Mouse (Mus musculus) embryonic facial prominence, embryonic 12.5 days (tissue): Measurements from ENCODE around the gene Rps6ka4. TPM values are rescaled to one million over a fixed set of nuclear protein-coding genes. Genes with fewer than 3 reads are reported as not detected.

Experiments used
- ATAC-seq: fragments of 200-750 bp; cut with Nextera tagmentation; 2 replicates; pipeline ENCODE4 v1.8.0; 2017; ENCODE audit not compliant: insufficient number of reproducible peaks, insufficient read depth, low FRiP score, low TSS enrichment
- H3K27ac ChIP-seq: fragments of 300-500 bp; sonication (generic); 2 replicates; pipeline ENCODE4 v1.5.1; 2016; ENCODE audit warnings: mild to moderate bottlenecking
- H3K27me3 ChIP-seq: fragments of 300-500 bp; sonication (generic); 2 replicates; pipeline ENCODE4 v1.6.1; 2016; ENCODE audit warnings: mild to moderate bottlenecking, moderate library complexity
- H3K36me3 ChIP-seq: fragments of 300-500 bp; sonication (generic); 2 replicates; pipeline ENCODE4 v1.6.1; 2016; ENCODE audit warnings: mild to moderate bottlenecking
- H3K4me1 ChIP-seq: fragments of 300-500 bp; sonication (generic); 2 replicates; pipeline ENCODE4 v1.6.1; 2016
- H3K4me2 ChIP-seq: fragments of 300-500 bp; sonication (generic); replicated peaks from 2 replicates; pipeline ENCODE4 v1.6.1; 2016; ENCODE audit warnings: mild to moderate bottlenecking, moderate library complexity
- H3K4me3 ChIP-seq: fragments of 300-500 bp; sonication (generic); 2 replicates; pipeline ENCODE4 v1.5.1; 2016; ENCODE audit warnings: mild to moderate bottlenecking
- H3K9ac ChIP-seq: fragments of 300-500 bp; sonication (generic); 2 replicates; pipeline ENCODE4 v1.6.1; 2016; ENCODE audit warnings: mild to moderate bottlenecking, moderate library complexity
- H3K9me3 ChIP-seq: fragments of 300-500 bp; sonication (generic); 2 replicates; pipeline ENCODE4 v1.6.1; 2016; ENCODE audit warnings: mild to moderate bottlenecking, moderate library complexity
- WGBS: fragments of 180-500 bp; shearing (Covaris S2); methylation state at CpG from one replicate; pipeline ENCODE4 v1.1.7; 2016; 5-methylcytosine and 5-hydroxymethylcytosine counted together
- polyA plus RNA-seq: library from polyadenylated mRNA; unstranded; fragments of >200 nt; fragmentation: Nextera tagmentation; extraction: Ambion mirVana; gene quantifications from 2 replicates; pipeline ENCODE4 v1.2.1, GENCODE M21; 2016

Rps6ka4 gene
- polyA plus RNA-seq, 1 experiment from 2014 or later, result 19.5 TPM

- H3K9ac ChIP-seq, result no peak overlapping the region
- H3K36me3 ChIP-seq, result no peaks in the 10 kb centered on the region
These were observed 18.7 kb upstream of the Rps6ka4 start for GRCm38 (mm10) chr19:6859032-6859651.

GRCm38 (mm10) chr19:6858031-6858430 lies 17.6 kb upstream of the Rps6ka4 start, which contains the start of gene Ccdc88b:
Ccdc88b (minus strand) TSS chr19:6858211.
- H3K4me2 ChIP-seq, result no peak within 1 kb of the TSS
- no peaks in the 10 kb centered on the region for H3K36me3 ChIP-seq
- WGBS, result 75% methylated on average over 7 of the region's 7 CpGs
- H3K9ac ChIP-seq, result no peak within 1 kb of the TSS
- no peak within 1 kb of the TSS for H3K4me3 ChIP-seq
- no peak within 1 kb of the TSS for H3K27ac ChIP-seq
- peaks cover 6% of the 10 kb centered on the region for H3K27me3 ChIP-seq
- H3K9me3 ChIP-seq, result no peaks in the 10 kb centered on the region
- ATAC-seq, result no peak
- H3K4me1 ChIP-seq, result peaks cover 6% of the 10 kb centered on the region; the same call in 1 of the 2 replicates

More at GRCm38 (mm10) chr19:6859032-6859651, 18.7 kb upstream of the Rps6ka4 start:
- H3K4me1 ChIP-seq, result peaks cover 6% of the 10 kb centered on the region; the same call in 1 of the 2 replicates
- H3K9me3 ChIP-seq, result no peaks in the 10 kb centered on the region
- no peak overlapping the region for H3K27ac ChIP-seq
- 68% methylated on average over 2 of the region's 2 CpGs for WGBS
- no peak overlapping the region for H3K4me2 ChIP-seq
- H3K27me3 ChIP-seq, result peaks cover 6% of the 10 kb centered on the region
- no peak overlapping the region for H3K4me3 ChIP-seq
- ATAC-seq, result no peak

- no peaks in the 10 kb centered on the region for H3K36me3 ChIP-seq
- H3K4me1 ChIP-seq, result peaks cover 6% of the 10 kb centered on the region; the same call in 1 of the 2 replicates
- 79% methylated on average over 9 of the region's 9 CpGs for WGBS
- no peak overlapping the region for H3K9ac ChIP-seq
- H3K4me2 ChIP-seq, result no peak overlapping the region
- H3K4me3 ChIP-seq, result no peak overlapping the region
- peaks cover 6% of the 10 kb centered on the region for H3K27me3 ChIP-seq
- H3K27ac ChIP-seq, result no peak overlapping the region
- no peaks in the 10 kb centered on the region for H3K9me3 ChIP-seq
- no peak for ATAC-seq
These were observed 17.1 kb upstream of the Rps6ka4 start for GRCm38 (mm10) chr19:6857391-6858005.

- H3K9me3 ChIP-seq, result no peaks in the 10 kb centered on the region
- H3K36me3 ChIP-seq, result no peaks in the 10 kb centered on the region
- no peak overlapping the region for H3K4me2 ChIP-seq
- H3K4me1 ChIP-seq, result peaks cover 6% of the 10 kb centered on the region; the same call in 1 of the 2 replicates
- H3K27me3 ChIP-seq, result peaks cover 6% of the 10 kb centered on the region
- no peak for ATAC-seq
- WGBS, result 61% methylated on average over 3 of the region's 3 CpGs
- H3K4me3 ChIP-seq, result no peak overlapping the region
- H3K9ac ChIP-seq, result no peak overlapping the region
- H3K27ac ChIP-seq, result no peak overlapping the region
These were observed 16.5 kb upstream of the Rps6ka4 start for GRCm38 (mm10) chr19:6857003-6857360.

GRCm38 (mm10) chr19:6856281-6857002 lies 16.0 kb upstream of the Rps6ka4 start:
- ATAC-seq, result no peak
- Histone ChIP-seq H3K27ac (no peak overlapping the region), H3K36me3 (no peaks in the 10 kb centered on the region), H3K4me3 (0 out of 2 replicates have a peak overlapping the region, but pooled peaks have one; percentile 4), H3K9me3 (no peaks in the 10 kb centered on the region), H3K9ac (no peak overlapping the region), H3K27me3 (peaks cover 6% of the 10 kb centered on the region), H3K4me1 (peaks cover 6% of the 10 kb centered on the region; the same call in 1 of the 2 replicates), H3K4me2 (no peak overlapping the region)
- 47% methylated on average over 12 of the region's 12 CpGs for WGBS

- no peaks in the 10 kb centered on the region for H3K9me3 ChIP-seq
- H3K4me3 ChIP-seq, result no peak overlapping the region; the same call in 1 of the 2 replicates
- peak overlapping the region; percentile 16; the same call in 1 of the 2 replicates for H3K9ac ChIP-seq
- H3K4me1 ChIP-seq, result peaks cover 6% of the 10 kb centered on the region; the same call in 1 of the 2 replicates
- H3K27me3 ChIP-seq, result peaks cover 11% of the 10 kb centered on the region
- peak; percentile 73; the same call in 1 of the 2 replicates for ATAC-seq
- H3K4me2 ChIP-seq, result peak overlapping the region; percentile 41
- 6% methylated on average over 38 of the region's 38 CpGs for WGBS
- no peak overlapping the region for H3K27ac ChIP-seq
- no peaks in the 10 kb centered on the region for H3K36me3 ChIP-seq
These were observed 15.0 kb upstream of the Rps6ka4 start for GRCm38 (mm10) chr19:6855225-6856031.

- H3K9me3 ChIP-seq, result no peaks in the 10 kb centered on the region
- no peak overlapping the region for H3K4me3 ChIP-seq
- no peaks in the 10 kb centered on the region for H3K36me3 ChIP-seq
- peaks cover 6% of the 10 kb centered on the region; the same call in 1 of the 2 replicates for H3K4me1 ChIP-seq
- no peak overlapping the region for H3K9ac ChIP-seq
- no peak for ATAC-seq
- peaks cover 19% of the 10 kb centered on the region for H3K27me3 ChIP-seq
- WGBS, result 88% methylated on average over 12 of the region's 12 CpGs
- H3K4me2 ChIP-seq, result peak overlapping the region; percentile 41; the same call in 1 of the 2 replicates
- no peak overlapping the region for H3K27ac ChIP-seq
These were observed 14.2 kb upstream of the Rps6ka4 start for GRCm38 (mm10) chr19:6854658-6855057.

GRCm38 (mm10) chr19:6853903-6854302 lies 13.5 kb upstream of the Rps6ka4 start:
- Histone ChIP-seq H3K4me1 (peaks cover 6% of the 10 kb centered on the region; the same call in 1 of the 2 replicates), H3K9ac (no peak overlapping the region), H3K27ac (no peak overlapping the region), H3K4me2 (no peak overlapping the region), H3K36me3 (no peaks in the 10 kb centered on the region), H3K9me3 (no peaks in the 10 kb centered on the region), H3K27me3 (peaks cover 27% of the 10 kb centered on the region), H3K4me3 (no peak overlapping the region)
- ATAC-seq, result no peak
- 75% methylated on average over 8 of the region's 8 CpGs for WGBS

GRCm38 (mm10) chr19:6852393-6853305 lies 12.2 kb upstream of the Rps6ka4 start:
- Histone ChIP-seq H3K4me2 (no peak overlapping the region), H3K4me3 (no peak overlapping the region), H3K4me1 (peaks cover 14% of the 10 kb centered on the region; the same call in 1 of the 2 replicates), H3K9me3 (no peaks in the 10 kb centered on the region), H3K36me3 (no peaks in the 10 kb centered on the region), H3K27ac (no peak overlapping the region), H3K27me3 (peaks cover 39% of the 10 kb centered on the region), H3K9ac (no peak overlapping the region)
- 71% methylated on average over 21 of the region's 21 CpGs for WGBS
- no peak for ATAC-seq

- no peak for ATAC-seq
- 82% methylated on average over 3 of the region's 3 CpGs for WGBS
These were observed 11.1 kb upstream of the Rps6ka4 start for GRCm38 (mm10) chr19:6851497-6851896.

More at GRCm38 (mm10) chr19:6851497-6851896, 11.1 kb upstream of the Rps6ka4 start:
- Histone ChIP-seq H3K4me3 (no peak overlapping the region), H3K4me1 (peaks cover 14% of the 10 kb centered on the region; the same call in 1 of the 2 replicates), H3K27me3 (peaks cover 51% of the 10 kb centered on the region), H3K9ac (no peak overlapping the region), H3K36me3 (no peaks in the 10 kb centered on the region), H3K9me3 (no peaks in the 10 kb centered on the region), H3K4me2 (no peak overlapping the region), H3K27ac (no peak overlapping the region)
